Mouse (Mus musculus) MEL (cell line): Measurements from ENCODE around the gene Atp5e.

ENCODE experiments used
- CTCF ChIP-seq, 3 experiments: IDR thresholded peaks in 2 of 3; conservative IDR thresholded peaks in 1 of 3; 2 replicates each; pipeline ENCODE4 v1.5.1; 2011 to 2012; ENCODE audit warnings: low read length in 3 of 3, low read depth in 2 of 3, mild to moderate bottlenecking in 2 of 3, improper control_type of control experiment in 1 of 3, inconsistent platforms in 1 of 3, mixed read lengths in 1 of 3, moderate library complexity in 1 of 3; ENCODE audit not compliant: control insufficient read depth in 1 of 3, insufficient read depth in 1 of 3, poor library complexity in 1 of 3, severe bottlenecking in 1 of 3
- KAT2A ChIP-seq: conservative IDR thresholded peaks from 2 replicates; pipeline ENCODE4 v1.6.1; 2012; ENCODE audit warnings: low read depth, low read length, improper control_type of control experiment, inconsistent platforms
- MAFK ChIP-seq: IDR thresholded peaks from 2 replicates; pipeline ENCODE4 v1.6.1; 2011; ENCODE audit warnings: low read depth, mild to moderate bottlenecking, low read length, improper control_type of control experiment, borderline replicate concordance
- MXI1 ChIP-seq: IDR thresholded peaks from 2 replicates; pipeline ENCODE4 v1.6.1; 2011; ENCODE audit warnings: mild to moderate bottlenecking, low read depth, low read length, improper control_type of control experiment
- POLR2A ChIP-seq, 2 experiments: IDR thresholded peaks; 2 replicates each; pipeline ENCODE4 v1.6.1; 2011 to 2012; ENCODE audit warnings: low read length in 2 of 2, mild to moderate bottlenecking in 2 of 2, control low read depth in 1 of 2, improper control_type of control experiment in 1 of 2, low read depth in 1 of 2, moderate library complexity in 1 of 2; ENCODE audit not compliant: control insufficient read depth in 1 of 2, insufficient read depth in 1 of 2, poor library complexity in 1 of 2
- POLR2AphosphoS5 ChIP-seq: IDR thresholded peaks from 2 replicates; pipeline ENCODE4 v1.6.1; 2012; ENCODE audit warnings: low read depth, borderline replicate concordance, mild to moderate bottlenecking, inconsistent platforms, low read length, moderate library complexity, mixed read lengths
- ZMIZ1 ChIP-seq: IDR thresholded peaks from 2 replicates; pipeline ENCODE4 v1.6.1; 2012; ENCODE audit warnings: low read depth, mild to moderate bottlenecking, inconsistent platforms, low read length, improper control_type of control experiment, moderate library complexity
- ZNF384 ChIP-seq: IDR thresholded peaks from 2 replicates; pipeline ENCODE4 v1.6.1; 2012; ENCODE audit warnings: low read depth, mild to moderate bottlenecking, inconsistent platforms, low read length, improper control_type of control experiment

DNA sequence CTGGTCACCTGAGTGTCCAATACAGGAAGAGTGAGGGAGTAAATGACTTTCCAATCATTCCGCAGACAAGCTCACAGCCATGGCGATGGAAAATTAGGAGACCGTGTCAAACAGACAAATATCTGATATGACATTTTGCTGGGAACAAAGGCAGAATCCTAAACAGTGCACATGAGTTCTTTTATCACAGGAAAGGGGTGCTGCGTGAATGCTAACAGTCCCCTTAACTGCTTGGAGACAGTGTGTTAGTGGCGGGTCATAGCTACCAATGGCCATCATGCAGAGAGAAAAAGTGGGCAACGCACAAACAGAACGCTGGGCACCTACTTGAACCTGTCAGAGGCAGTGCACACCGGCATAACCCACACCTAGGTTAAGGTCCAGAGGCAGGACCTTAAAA is 37.6 kb upstream of the Atp5e start:
- TF ChIP-seq CTCF (IDR thresholded peaks at IDR 0.05 in 2 of 3, conservative IDR thresholded peaks at IDR 0.05 in 1 of 3; ENCODE audit: control insufficient read depth in 1 of 3, insufficient read depth in 1 of 3, low read depth in 2 of 3, low read length in 3 of 3, poor library complexity in 1 of 3, severe bottlenecking in 1 of 3): no peak
- TF ChIP-seq POLR2AphosphoS5: no peak
- no peak for TF ChIP-seq KAT2A
- TF ChIP-seq ZMIZ1: no peak
- no peak for TF ChIP-seq POLR2A (IDR thresholded peaks at IDR 0.05; ENCODE audit: control insufficient read depth in 1 of 2, insufficient read depth in 1 of 2, low read depth in 1 of 2, low read length in 2 of 2, poor library complexity in 1 of 2)
- TF ChIP-seq ZNF384: no peak
- TF ChIP-seq MXI1: no peak
- TF ChIP-seq MAFK: no peak
